Mouse (Mus musculus) left cerebral cortex, adult 11 months (tissue): Measurements from ENCODE around the gene Gm9817.
"Not testable (repeated sequence)": the region's sequence is repeated elsewhere in the genome, so short reads cannot be mapped to it uniquely, and the experiment has no call there.

ENCODE experiments used
- DNase-seq: peaks from one replicate; pipeline ENCODE4 v3.0.0; 2022; ENCODE audit warnings: low spot score

Gene Gm9817

GRCm38 (mm10) chr13:45078392-45078791 is at the start of gene Gm9817:
Gene Gm9817, plus strand, starts transcription at chr13:45078692.
- DNase-seq = not testable (repeated sequence)

- DNase-seq = no peak
Observed at GRCm38 (mm10) chr13:45029791-45030190, 48.7 kb upstream of the Gm9817 start.

- DNase-seq = peak; percentile 76
Observed at GRCm38 (mm10) chr13:45030830-45031229, 47.7 kb upstream of the Gm9817 start.

- no peak for DNase-seq
Observed at GRCm38 (mm10) chr13:45031314-45031713, 47.2 kb upstream of the Gm9817 start.

- DNase-seq = no peak
Observed at GRCm38 (mm10) chr13:45031748-45032147, 46.7 kb upstream of the Gm9817 start.

- DNase-seq = no peak
Observed at GRCm38 (mm10) chr13:45032484-45032883, 46.0 kb upstream of the Gm9817 start.

- DNase-seq = no peak
Observed at GRCm38 (mm10) chr13:45033360-45033759, 45.1 kb upstream of the Gm9817 start.

- DNase-seq = no peak
Observed at GRCm38 (mm10) chr13:45034759-45035158, 43.7 kb upstream of the Gm9817 start.

- DNase-seq = no peak
Observed at GRCm38 (mm10) chr13:45036417-45036816, 42.1 kb upstream of the Gm9817 start.

- DNase-seq = no peak
Observed at GRCm38 (mm10) chr13:45040195-45040594, 38.3 kb upstream of the Gm9817 start.

GRCm38 (mm10) chr13:45040741-45041140 is 37.8 kb upstream of the Gm9817 start:
- DNase-seq = no peak

GRCm38 (mm10) chr13:45043466-45043865 is 35.0 kb upstream of the Gm9817 start:
- DNase-seq = no peak

GRCm38 (mm10) chr13:45049261-45050020 is 29.1 kb upstream of the Gm9817 start:
- DNase-seq = peak; percentile 31

GRCm38 (mm10) chr13:45052805-45053204 is 25.7 kb upstream of the Gm9817 start:
- DNase-seq = no peak

- no peak for DNase-seq
Observed at GRCm38 (mm10) chr13:45053843-45054242, 24.6 kb upstream of the Gm9817 start.

GRCm38 (mm10) chr13:45059206-45059605 is 19.3 kb upstream of the Gm9817 start:
- no peak for DNase-seq

- no peak for DNase-seq
Observed at GRCm38 (mm10) chr13:45063146-45063545, 15.3 kb upstream of the Gm9817 start.

- DNase-seq = no peak
Observed at GRCm38 (mm10) chr13:45064951-45065350, 13.5 kb upstream of the Gm9817 start.

GRCm38 (mm10) chr13:45070366-45070765 is 8.1 kb upstream of the Gm9817 start:
- DNase-seq = no peak

- no peak for DNase-seq
Observed at GRCm38 (mm10) chr13:45075012-45075411, 3.5 kb upstream of the Gm9817 start.

GRCm38 (mm10) chr13:45075715-45076114 is 2.8 kb upstream of the Gm9817 start:
- DNase-seq = no peak

- DNase-seq = no peak
Observed at GRCm38 (mm10) chr13:45080771-45081170, 2.3 kb downstream of the Gm9817 start.

- DNase-seq = no peak
Observed at GRCm38 (mm10) chr13:45083696-45084095, 5.2 kb downstream of the Gm9817 start.

- no peak for DNase-seq
Observed at GRCm38 (mm10) chr13:45088796-45089221, 10.3 kb downstream of the Gm9817 start.
